Mouse (Mus musculus) urinary bladder, postnatal 25 days (tissue): ENCODE measurements around the gene Supt6.

Experiments used
- DNase-seq: peaks from one replicate; pipeline ENCODE4 v3.0.0; 2022; ENCODE audit warnings: low spot score

Gene Supt6

DNA sequence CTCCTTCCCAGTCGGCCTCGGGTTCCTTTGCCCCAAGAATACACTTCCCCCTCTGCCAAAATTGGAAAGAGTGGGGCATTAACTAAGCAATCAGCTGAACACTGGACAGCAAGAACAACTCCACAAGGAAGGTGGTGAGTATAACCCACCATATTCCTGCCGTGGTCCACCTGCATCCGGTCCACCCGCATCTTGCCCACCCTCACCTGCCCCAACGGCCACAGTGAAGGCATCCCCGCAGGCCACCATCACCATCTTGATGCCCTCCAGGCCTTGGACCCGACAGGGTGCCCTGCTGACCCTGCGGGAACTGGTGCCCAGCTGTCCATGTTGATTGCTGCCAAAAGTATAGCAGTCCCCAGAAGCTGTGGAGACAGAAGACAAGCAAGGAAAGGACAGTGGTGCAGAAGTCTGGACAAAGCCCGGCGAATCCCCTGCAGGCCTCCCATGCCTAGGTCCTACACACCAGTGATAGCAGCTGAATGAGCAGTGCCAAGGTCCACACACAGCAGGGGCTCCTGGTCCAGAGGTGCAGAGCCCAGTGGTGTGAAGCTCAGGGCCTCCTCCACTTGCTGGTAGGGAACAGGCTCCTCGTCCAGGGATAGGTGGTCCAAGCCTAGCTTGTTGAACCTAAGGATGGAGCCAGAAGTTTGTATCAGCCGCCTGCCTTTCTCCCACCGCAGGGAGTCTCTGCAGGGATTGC lies 78.4 kb downstream of the Supt6 start:
- no peak for DNase-seq

DNA sequence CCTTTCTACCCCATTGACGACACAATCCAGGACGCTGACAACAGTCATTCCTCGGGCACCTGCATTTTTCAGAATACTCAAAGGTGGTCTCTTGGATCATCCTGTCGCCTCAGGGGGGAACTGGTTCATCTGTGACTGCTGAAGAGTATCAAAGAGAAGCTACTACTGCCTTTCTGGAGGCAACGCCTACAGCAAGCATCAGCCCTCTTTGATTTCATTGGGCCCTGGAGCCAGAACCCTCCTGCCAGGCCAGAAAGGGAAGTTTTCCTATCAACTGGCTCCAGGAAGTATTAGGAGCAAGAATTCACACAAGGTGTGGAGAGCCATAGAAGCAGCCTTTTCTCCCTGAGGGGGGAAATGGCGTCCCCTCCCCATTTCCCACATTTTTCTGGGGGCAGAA lies 79.1 kb downstream of the Supt6 start:
- DNase-seq: no peak

DNA sequence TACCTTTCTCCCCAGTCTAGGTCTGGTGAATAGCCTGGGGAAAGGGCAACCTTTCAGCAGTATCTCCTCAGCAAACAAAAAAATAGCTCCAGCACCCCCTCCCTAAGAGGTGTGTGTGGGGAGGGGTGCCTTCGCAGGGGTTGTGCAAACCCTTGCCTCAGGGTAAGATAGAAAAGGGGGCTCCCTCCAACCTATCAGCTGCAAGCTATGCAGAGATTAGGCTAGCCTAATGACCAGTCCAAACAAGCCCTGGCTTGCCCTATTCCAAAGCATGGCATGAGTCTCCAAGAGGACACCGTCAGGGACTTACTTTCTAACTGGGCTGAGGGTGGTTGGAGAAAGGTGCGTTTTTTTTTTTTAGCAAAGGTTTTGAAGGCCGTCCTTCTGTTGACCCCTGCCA lies 79.6 kb downstream of the Supt6 start:
- DNase-seq: peak; percentile 48

DNA sequence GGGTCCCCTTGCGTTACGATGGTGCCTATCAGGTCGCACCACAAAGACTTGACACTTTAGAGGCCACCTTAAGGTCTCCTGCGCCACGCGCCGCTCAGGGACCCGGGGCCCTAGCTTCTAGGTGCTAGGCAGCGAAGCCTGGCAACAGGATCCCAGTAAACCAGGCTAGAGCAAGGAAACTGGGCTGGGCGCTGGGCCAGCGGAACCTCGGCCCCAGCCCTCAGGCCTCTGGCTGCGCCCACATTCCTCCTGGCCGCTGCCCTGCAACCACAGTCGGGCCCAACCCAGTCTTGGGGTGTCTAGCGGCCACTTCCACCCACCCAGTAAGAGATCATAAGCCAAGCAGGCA lies 80.1 kb downstream of the Supt6 start:
- peak; percentile 58 for DNase-seq

DNA sequence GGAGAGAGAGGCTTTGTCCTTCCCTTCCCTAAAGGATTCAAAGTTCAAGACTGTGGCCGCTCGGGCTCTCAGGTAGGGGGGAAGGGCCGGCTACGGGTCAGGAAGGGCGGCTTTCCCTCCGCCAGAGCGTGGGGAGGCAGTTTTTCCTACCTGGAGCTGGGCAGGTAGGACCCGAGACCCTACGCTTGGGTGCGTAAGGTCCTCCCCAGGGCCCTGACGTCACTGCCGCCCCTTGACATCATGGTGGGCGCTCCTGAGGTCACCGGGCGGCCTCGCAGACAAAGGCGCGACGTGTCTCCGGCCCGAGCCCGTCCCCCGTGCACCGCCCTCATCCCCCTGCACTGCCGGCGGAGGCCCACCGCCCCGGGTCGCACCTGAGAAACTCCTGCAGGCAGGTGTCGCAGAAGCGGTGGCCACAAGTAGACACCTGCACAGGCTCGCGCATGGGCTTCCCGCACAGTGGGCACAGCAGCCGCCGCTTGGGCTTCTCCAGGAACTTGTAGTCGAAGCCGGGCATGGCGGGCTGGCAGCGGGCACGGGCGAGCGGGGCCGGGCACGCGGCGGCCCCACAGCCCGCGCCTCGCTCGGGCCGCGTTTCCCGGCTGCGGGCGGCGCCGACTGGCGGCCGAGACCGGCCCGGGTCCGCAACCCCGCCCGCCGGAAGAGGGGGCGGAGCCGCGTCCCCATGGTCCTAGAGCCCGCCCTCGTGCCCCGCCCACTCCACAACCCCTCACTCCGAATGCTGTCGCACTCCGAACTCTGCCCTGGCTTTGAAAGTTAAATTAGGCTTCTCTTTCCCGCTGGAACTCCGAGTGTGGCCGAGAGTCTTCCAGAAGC lies 80.6 kb downstream of the Supt6 start, which contains the start of gene Traf4:
Traf4 (minus strand) TSS at position 666 of the 837 bp plus-strand sequence.
- DNase-seq: peak; percentile 83

DNA sequence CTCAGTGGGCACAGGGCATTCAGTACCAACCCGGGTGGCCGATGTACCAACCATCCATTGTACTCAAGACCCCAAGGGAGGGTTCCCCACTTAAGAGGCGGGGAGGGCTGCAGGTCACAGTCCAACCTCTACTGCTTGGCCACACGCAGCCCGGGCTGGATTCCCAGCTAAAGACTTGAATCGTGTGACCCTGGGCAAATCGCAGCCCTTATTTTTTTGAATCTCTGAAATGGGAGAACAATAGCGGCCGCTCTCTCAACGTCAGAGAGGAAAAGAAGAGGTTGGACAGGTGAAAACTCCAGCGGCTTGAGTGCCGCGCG lies 81.2 kb downstream of the Supt6 start:
- DNase-seq: peak; percentile 27

DNA sequence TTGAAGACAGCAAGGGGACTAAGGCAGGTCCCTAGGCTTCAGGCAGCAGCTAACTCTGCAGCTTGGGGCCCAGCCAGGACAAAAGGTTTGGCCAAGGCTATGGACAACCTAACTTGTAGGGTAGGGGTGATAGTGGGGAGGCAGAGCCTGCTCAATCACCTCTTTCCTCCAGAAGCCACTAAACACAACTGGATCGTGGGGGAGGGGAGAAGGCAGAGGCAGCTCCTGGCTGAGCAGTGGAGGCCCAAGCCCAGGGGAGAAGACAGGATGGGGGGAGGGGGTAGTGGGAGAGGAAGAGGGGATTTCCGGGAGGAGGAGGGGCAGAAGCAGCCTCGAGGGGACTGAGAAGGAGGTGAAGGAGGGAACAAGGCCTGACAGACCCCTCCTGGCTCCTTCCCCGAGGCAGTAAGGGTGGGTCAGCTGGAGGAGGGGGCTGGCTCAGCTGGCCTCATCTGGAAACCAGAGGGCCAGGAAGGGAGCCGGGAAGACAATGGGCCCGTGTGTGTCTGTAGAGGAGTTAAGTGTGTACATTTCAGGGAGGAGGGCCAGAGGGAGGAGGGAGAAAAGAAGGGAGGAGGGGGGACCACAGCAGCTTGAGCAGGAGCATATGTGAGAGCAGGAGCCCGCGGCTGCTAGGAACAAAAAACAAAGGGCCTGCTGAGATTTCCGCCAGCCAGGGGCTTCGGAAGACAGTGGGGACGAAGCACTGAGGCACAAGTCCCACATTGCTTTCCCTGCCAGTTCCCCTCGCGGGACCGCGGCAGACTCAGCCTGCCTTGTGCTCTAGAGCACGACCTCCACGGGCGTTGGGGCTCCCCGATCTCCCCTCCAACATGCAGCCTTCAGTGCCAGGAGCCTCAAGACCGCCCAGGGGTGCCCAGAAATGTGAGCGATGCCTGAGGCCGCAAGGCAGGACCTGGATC lies 81.8 kb downstream of the Supt6 start:
- no peak for DNase-seq

DNA sequence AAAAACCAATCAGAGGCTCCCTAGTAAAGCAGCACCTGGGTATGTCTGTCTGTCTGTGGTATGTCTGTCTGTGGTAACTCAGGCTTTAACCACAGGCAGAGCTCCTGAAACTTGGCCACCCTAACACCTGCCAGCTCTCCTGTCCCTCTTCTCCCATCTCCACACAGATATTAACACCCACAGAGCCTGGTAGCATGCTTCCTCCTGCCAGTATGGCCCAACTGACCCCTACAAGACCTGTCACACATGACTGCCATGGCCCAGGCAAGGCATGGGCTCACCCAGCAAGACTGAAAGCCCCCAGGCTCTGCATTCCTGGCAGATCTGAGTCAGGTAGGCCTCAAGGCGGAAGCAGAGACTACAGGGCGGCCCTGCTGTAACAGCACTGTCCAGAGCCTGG lies 82.7 kb downstream of the Supt6 start:
- no peak for DNase-seq

DNA sequence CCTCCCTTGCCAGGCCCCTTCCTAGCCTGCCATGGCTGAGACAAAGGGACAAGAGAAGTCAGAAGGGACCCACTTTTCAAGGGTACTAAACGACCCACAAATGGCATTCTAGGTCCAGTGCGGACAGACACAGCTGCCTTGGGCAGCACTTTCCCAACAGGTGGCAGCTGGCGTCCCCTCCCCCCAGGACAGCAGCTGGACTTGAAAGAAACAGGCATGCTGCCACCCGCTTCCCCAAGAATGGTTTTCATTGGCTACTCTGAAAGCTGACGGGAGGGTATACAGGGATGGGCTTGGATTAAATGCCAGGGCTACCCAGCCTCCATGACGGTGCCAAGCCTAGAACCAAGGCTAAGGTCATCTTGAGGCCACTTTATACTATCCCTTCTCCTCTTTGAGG lies 83.3 kb downstream of the Supt6 start:
- DNase-seq: no peak

DNA sequence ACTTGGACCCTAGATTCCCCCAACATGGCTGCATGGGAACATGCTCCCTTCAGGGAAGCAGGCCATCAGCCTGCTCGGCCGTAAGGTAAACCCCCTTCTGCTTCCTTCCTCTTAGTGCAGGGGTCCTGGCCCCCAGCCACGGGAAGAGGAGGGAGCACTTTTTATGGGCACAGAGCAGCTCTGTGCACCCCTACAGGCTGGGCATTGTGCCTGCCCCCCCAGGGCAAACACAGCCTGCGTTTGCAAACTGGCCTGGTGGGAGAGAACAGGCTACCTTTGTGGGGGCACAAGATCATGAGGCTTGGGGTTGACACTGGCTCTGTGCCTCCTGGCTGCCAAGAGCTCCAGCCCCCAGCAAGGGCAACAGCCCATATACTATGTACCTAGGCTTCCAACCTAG lies 83.8 kb downstream of the Supt6 start:
- no peak for DNase-seq

DNA sequence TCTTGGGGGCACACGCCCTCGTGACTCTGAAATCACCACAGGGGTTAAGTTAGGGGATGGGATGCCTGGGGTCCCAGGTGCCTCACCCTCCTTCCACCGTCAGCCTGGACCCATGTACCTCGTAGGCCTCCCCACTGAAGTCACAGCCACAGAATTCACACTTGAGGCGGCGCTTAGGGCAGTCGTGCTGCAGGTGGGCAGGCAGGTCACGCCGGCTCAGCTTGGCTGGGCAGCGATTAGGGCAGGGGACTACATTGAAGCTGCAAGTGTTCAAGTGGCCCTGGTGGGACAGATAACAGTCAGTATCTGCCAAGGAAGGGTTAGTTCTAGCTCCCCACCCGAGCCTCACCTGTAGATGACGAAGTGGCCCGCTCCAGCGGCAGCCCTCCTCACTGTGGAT lies 84.6 kb downstream of the Supt6 start:
- no peak for DNase-seq

DNA sequence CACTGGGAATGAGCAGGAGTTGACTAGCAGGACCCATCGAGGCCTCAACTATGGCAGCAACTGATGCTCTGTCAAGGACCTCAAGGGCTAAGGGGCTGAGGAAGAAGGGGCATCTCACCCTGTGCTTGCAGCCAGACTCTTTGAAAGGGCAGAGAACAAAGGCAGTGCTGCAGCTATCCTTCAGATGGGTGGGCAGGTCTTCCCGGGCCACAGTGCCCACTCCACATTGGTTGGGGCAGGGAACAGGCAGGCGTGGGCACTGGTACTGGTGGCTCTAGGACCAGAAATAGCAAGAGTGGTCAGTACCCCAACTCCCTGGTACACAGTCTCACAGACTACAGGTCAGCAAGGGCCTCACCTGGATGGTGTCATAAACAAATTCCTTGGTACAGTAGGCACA lies 85.1 kb downstream of the Supt6 start:
- no peak for DNase-seq

DNA sequence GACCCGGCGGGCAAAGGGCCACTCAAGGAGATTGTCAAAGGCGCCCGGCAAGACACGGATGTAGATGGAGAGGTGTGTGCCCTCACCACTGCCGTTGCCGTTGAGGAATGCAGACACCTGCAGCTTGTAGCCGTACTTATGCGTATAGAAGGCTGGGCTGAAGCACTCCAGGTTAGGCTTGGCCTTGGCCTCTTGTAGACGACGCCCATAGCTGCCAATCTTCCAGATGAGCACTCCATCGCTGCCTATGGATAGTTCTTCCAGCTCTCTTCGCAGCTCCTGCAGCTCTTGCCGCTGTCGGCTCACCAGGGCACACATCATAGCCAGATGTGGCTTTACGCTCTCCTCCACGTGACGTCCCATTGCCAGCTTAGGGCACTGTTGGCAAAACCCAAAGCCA lies 85.6 kb downstream of the Supt6 start:
- no peak for DNase-seq

DNA sequence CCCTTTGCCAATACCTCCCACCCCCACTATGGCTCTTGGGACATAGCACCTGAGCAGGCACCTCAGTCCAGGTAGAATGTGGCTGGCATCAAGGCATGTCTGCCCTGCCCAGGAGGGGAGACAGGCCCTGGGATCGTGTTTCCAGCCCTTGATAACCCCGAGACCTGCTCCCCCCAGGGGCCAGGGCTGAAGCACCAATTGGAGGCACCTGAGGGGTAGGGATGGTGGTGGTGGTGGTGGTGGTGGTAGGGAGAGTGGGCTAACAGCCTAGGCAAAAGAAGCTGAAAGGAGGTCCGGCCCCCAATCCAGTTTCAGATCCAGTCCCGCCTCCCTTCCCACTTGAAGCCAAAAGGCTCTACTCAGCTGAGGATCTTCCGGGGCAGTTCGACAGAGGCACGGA lies 86.2 kb downstream of the Supt6 start:
- no peak for DNase-seq

DNA sequence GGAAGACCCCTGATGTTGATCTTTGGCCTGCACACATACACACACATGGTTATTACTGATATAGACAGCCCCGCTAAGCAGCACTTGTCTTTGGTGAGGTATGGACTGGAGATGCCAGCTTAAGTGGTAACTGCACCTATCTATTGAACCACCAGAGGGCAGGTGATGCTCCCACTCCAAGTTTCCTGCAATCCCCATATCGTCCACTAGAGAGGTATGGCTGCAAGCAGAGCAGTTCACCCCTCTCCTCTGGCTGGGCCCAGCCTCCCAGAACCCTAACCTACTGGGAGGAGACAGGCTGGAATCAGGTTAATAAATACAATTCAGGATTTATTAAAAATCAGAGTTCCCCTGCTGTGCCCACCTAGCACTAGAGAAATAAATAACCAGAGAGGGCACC lies 86.7 kb downstream of the Supt6 start:
- peak; percentile 63 for DNase-seq
